Mouse (Mus musculus) stomach, embryonic 14.5 days (tissue): Measurements from ENCODE around the gene Ccl2. TPM values are rescaled to one million over a fixed set of nuclear protein-coding genes. Genes with fewer than 3 reads are reported as not detected.

Experiments
- ATAC-seq: fragments of 200-750 bp; cut with Nextera tagmentation; 2 replicates; pipeline ENCODE4 v1.8.0; 2017; ENCODE audit warnings: low read depth, moderate TSS enrichment; ENCODE audit not compliant: insufficient number of reproducible peaks, insufficient read depth, low FRiP score
- H3K27ac ChIP-seq: fragments of 300-500 bp; sonication (generic); 2 replicates; pipeline ENCODE4 v1.5.1; 2014; ENCODE audit warnings: mild to moderate bottlenecking, low read length, moderate library complexity, mixed read lengths
- H3K27me3 ChIP-seq: fragments of 300-500 bp; sonication (generic); 2 replicates; pipeline ENCODE4 v1.6.1; 2014; ENCODE audit warnings: low read length, control low read depth, mixed read lengths; ENCODE audit not compliant: control insufficient read depth, insufficient read depth
- H3K36me3 ChIP-seq: fragments of 300-500 bp; sonication (generic); 2 replicates; pipeline ENCODE4 v1.6.1; 2014; ENCODE audit warnings: mild to moderate bottlenecking, control low read depth, low read length, moderate library complexity, mixed read lengths; ENCODE audit not compliant: control insufficient read depth, insufficient read depth
- H3K4me1 ChIP-seq: fragments of 300-500 bp; sonication (generic); 2 replicates; pipeline ENCODE4 v1.6.1; 2014; ENCODE audit warnings: low read length, control low read depth, mixed read lengths; ENCODE audit not compliant: control insufficient read depth, insufficient read depth
- H3K4me2 ChIP-seq: fragments of 300-500 bp; sonication (generic); replicated peaks from 2 replicates; pipeline ENCODE4 v1.6.1; 2014; ENCODE audit warnings: low read depth, low read length, control low read depth
- H3K4me3 ChIP-seq: fragments of 300-500 bp; sonication (generic); 2 replicates; pipeline ENCODE4 v1.5.1; 2014; ENCODE audit warnings: low read depth, low read length, control low read depth
- H3K9ac ChIP-seq: fragments of 300-500 bp; sonication (generic); replicated peaks from 2 replicates; pipeline ENCODE4 v1.6.1; 2014; ENCODE audit warnings: low read depth, mild to moderate bottlenecking, control low read depth, low read length, moderate library complexity, mixed read lengths
- H3K9me3 ChIP-seq: fragments of 300-500 bp; sonication (generic); 2 replicates; pipeline ENCODE4 v1.6.1; 2016; ENCODE audit warnings: low read depth, low read length, control low read depth; ENCODE audit not compliant: control insufficient read depth
- WGBS: fragments of 180-500 bp; shearing (Covaris S2); extraction: QIAGEN DNeasy Blood & Tissue Kit; methylation state at CpG from one replicate; pipeline ENCODE4 v1.1.7; 2014; 5-methylcytosine and 5-hydroxymethylcytosine counted together
- polyA plus RNA-seq: library from polyadenylated mRNA; unstranded; fragments of >200 nt; fragmentation: Nextera tagmentation; extraction: Ambion mirVana; gene quantifications from 2 replicates; pipeline ENCODE4 v1.2.1, GENCODE M21; 2014

The Ccl2 gene
- polyA plus RNA-seq, 1 experiment from 2014 or later: 7.0 TPM

- Histone ChIP-seq H3K27me3 (no peaks in the 10 kb centered on the region), H3K9ac (no peak overlapping the region), H3K4me1 (peaks cover 4% of the 10 kb centered on the region; the same call in 1 of the 2 replicates), H3K4me2 (no peak overlapping the region), H3K9me3 (no peaks in the 10 kb centered on the region), H3K36me3 (no peaks in the 10 kb centered on the region), H3K4me3 (no peak overlapping the region), H3K27ac (no peak overlapping the region)
- WGBS: 69% methylated on average over 3 of the region's 3 CpGs
- no peak for ATAC-seq
Measured at GRCm38 (mm10) chr11:82039132-82039660, 3.8 kb downstream of the Ccl2 start.

GRCm38 (mm10) chr11:82041671-82042080, 6.3 kb downstream of the Ccl2 start:
- H3K36me3 ChIP-seq: no peaks in the 10 kb centered on the region
- WGBS: 79% methylated on average over 4 of the region's 4 CpGs
- H3K4me3 ChIP-seq: no peak overlapping the region
- no peaks in the 10 kb centered on the region for H3K27me3 ChIP-seq
- no peaks in the 10 kb centered on the region for H3K9me3 ChIP-seq
- H3K4me1 ChIP-seq: no peaks in the 10 kb centered on the region
- no peak overlapping the region for H3K9ac ChIP-seq
- ATAC-seq: no peak
- no peak overlapping the region for H3K4me2 ChIP-seq
- H3K27ac ChIP-seq: no peak overlapping the region

GRCm38 (mm10) chr11:82045471-82045870, 10.1 kb downstream of the Ccl2 start, which contains the start of gene Ccl7:
Ccl7 (plus strand) TSS chr11:82045712.
- 75% methylated on average over 3 of the region's 3 CpGs for WGBS
- Histone ChIP-seq H3K27ac (no peak within 1 kb of the TSS), H3K9ac (no peak within 1 kb of the TSS), H3K9me3 (no peaks in the 10 kb centered on the region), H3K4me2 (no peak within 1 kb of the TSS), H3K4me3 (no peak within 1 kb of the TSS), H3K27me3 (no peaks in the 10 kb centered on the region), H3K36me3 (no peaks in the 10 kb centered on the region), H3K4me1 (no peaks in the 10 kb centered on the region)
- no peak for ATAC-seq

- Histone ChIP-seq H3K9me3 (no peaks in the 10 kb centered on the region), H3K4me3 (no peak overlapping the region), H3K27me3 (no peaks in the 10 kb centered on the region), H3K36me3 (no peaks in the 10 kb centered on the region), H3K9ac (no peak overlapping the region), H3K4me2 (no peak overlapping the region), H3K27ac (no peak overlapping the region), H3K4me1 (no peaks in the 10 kb centered on the region)
- 41% methylated on average over 6 of the region's 6 CpGs for WGBS
- ATAC-seq: no peak
Measured at GRCm38 (mm10) chr11:82047746-82048415, 12.5 kb downstream of the Ccl2 start.

GRCm38 (mm10) chr11:82053849-82054248, 18.5 kb downstream of the Ccl2 start:
- H3K27ac ChIP-seq: no peak overlapping the region
- no peaks in the 10 kb centered on the region for H3K9me3 ChIP-seq
- H3K27me3 ChIP-seq: no peaks in the 10 kb centered on the region
- no peak overlapping the region for H3K4me2 ChIP-seq
- no peaks in the 10 kb centered on the region for H3K4me1 ChIP-seq
- no peak overlapping the region for H3K9ac ChIP-seq
- ATAC-seq: no peak
- no peak overlapping the region for H3K4me3 ChIP-seq
- no peaks in the 10 kb centered on the region for H3K36me3 ChIP-seq
- 84% methylated on average over 7 of the region's 7 CpGs for WGBS

GRCm38 (mm10) chr11:82057646-82058045, 22.3 kb downstream of the Ccl2 start, which contains the start of gene Ccl11:
Ccl11 (plus strand) TSS chr11:82057823.
- no peaks in the 10 kb centered on the region for H3K27me3 ChIP-seq
- peak within 1 kb of the TSS; percentile 22 for H3K4me2 ChIP-seq
- no peak for ATAC-seq
- H3K27ac ChIP-seq: no peak within 1 kb of the TSS
- H3K9me3 ChIP-seq: no peaks in the 10 kb centered on the region
- no peaks in the 10 kb centered on the region for H3K36me3 ChIP-seq
- 0 out of 2 replicates have a peak within 1 kb of the TSS, but pooled peaks have one; percentile 1 for H3K9ac ChIP-seq
- peak within 1 kb of the TSS; percentile 12; the same call in 1 of the 2 replicates for H3K4me3 ChIP-seq
- H3K4me1 ChIP-seq: no peaks in the 10 kb centered on the region
- WGBS: 63% methylated on average over 6 of the region's 6 CpGs

- Histone ChIP-seq H3K4me2 (no peak overlapping the region), H3K27me3 (no peaks in the 10 kb centered on the region), H3K4me3 (no peak overlapping the region), H3K9me3 (no peaks in the 10 kb centered on the region), H3K36me3 (no peaks in the 10 kb centered on the region), H3K4me1 (no peaks in the 10 kb centered on the region), H3K27ac (no peak overlapping the region), H3K9ac (no peak overlapping the region)
- WGBS: 79% methylated on average over 3 of the region's 3 CpGs
- ATAC-seq: no peak
Measured at GRCm38 (mm10) chr11:82062226-82062625, 26.9 kb downstream of the Ccl2 start.

- H3K9ac ChIP-seq: no peak overlapping the region
- H3K36me3 ChIP-seq: no peaks in the 10 kb centered on the region
- H3K4me1 ChIP-seq: no peaks in the 10 kb centered on the region
- no peak for ATAC-seq
- H3K9me3 ChIP-seq: no peaks in the 10 kb centered on the region
- no peak overlapping the region for H3K4me3 ChIP-seq
- H3K27me3 ChIP-seq: no peaks in the 10 kb centered on the region
- WGBS: 71% methylated on average over 2 of the region's 2 CpGs
- no peak overlapping the region for H3K4me2 ChIP-seq
- no peak overlapping the region for H3K27ac ChIP-seq
Measured at GRCm38 (mm10) chr11:82063454-82063853, 28.1 kb downstream of the Ccl2 start.
